Mouse (Mus musculus) C2C12 (cell line): ENCODE results near the gene Rnf222.

Experiments
- CEBPB ChIP-seq: IDR thresholded peaks from one replicate; pipeline ENCODE4 v1.6.1; 2011; ENCODE audit warnings: low read depth, mild to moderate bottlenecking, control low read depth, moderate library complexity
- CTCF ChIP-seq: IDR thresholded peaks from one replicate; pipeline ENCODE4 v1.5.1; 2011; ENCODE audit not compliant: control insufficient read depth, insufficient read depth, insufficient read length
- MYOD1 ChIP-seq: IDR thresholded peaks from one replicate; pipeline ENCODE4 v1.6.1; 2011; ENCODE audit warnings: low read depth; ENCODE audit not compliant: control insufficient read depth, insufficient read length

DNA sequence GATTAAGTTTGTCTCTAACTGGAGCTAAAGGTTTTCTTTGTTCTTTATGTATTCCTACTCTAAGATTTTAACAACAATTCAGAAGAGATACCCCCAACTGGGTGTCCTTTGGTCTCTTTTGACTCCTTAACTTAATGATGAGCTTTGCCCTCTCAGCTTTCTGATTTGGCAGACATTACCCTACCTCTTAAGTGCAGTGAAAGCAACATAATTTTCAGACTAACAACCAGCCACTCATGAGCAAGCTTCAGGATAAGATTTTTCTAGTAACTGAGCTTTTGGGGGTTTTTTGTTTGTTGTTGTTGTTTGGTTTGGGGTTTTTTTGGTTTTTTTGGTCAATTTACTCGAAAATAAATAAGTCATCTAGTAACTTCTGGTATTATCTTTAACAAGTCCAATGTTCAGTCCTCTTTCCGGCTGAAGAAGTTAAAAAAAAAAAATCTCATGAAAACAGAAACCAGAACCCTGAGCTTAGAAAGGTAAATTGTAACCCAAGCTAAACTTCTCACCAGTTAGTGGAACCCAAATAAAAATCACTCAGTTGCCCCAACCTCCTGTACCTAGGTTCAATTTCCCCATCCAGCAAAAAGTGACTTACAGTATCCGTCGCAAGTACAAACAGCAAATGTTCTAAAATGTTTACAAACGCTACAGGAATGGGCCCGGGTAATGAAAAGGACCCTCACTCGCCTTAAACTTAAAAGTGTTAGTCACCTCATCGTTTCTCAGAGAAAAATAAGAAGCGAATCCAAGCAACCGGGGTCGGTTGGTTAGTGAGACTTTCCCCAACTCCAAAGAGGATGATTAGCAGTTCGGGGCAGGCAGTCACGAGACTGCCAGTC lies 36.5 kb upstream of the Rnf222 start:
- TF ChIP-seq CEBPB: no peak
- TF ChIP-seq CTCF: no peak
- no peak for TF ChIP-seq MYOD1
